Mouse (Mus musculus) midbrain, embryonic 10.5 days (tissue): ENCODE data around the gene Rad51b. TPM values are rescaled to one million over a fixed set of nuclear protein-coding genes. Genes with fewer than 3 reads are reported as not detected.

Source experiments
- DNase-seq: peaks from one replicate; pipeline ENCODE4 v3.0.0-alpha.2; 2017; ENCODE audit warnings: low spot score
- H3K27ac ChIP-seq: fragments of 300-500 bp; sonication (generic); replicated peaks from 2 replicates; pipeline ENCODE4 v1.5.1; 2016; ENCODE audit warnings: mild to moderate bottlenecking
- H3K27me3 ChIP-seq: fragments of 300-500 bp; sonication (generic); 2 replicates; pipeline ENCODE4 v1.6.1; 2016; ENCODE audit warnings: low read depth, mild to moderate bottlenecking; ENCODE audit not compliant: poor library complexity, severe bottlenecking
- H3K36me3 ChIP-seq: fragments of 300-500 bp; sonication (generic); 2 replicates; pipeline ENCODE4 v1.6.1; 2016; ENCODE audit warnings: mild to moderate bottlenecking, moderate library complexity
- H3K4me1 ChIP-seq: fragments of 300-500 bp; sonication (generic); 2 replicates; pipeline ENCODE4 v1.6.1; 2016
- H3K4me3 ChIP-seq: fragments of 300-500 bp; sonication (generic); 2 replicates; pipeline ENCODE4 v1.5.1; 2016; ENCODE audit warnings: mild to moderate bottlenecking, moderate library complexity
- H3K9me3 ChIP-seq: fragments of 300-500 bp; sonication (generic); replicated peaks from 2 replicates; pipeline ENCODE4 v1.6.1; 2016; ENCODE audit warnings: mild to moderate bottlenecking
- WGBS: fragments of 180-500 bp; shearing (Covaris S2); methylation state at CpG from one replicate; pipeline ENCODE4 v1.1.7; 2016; 5-methylcytosine and 5-hydroxymethylcytosine counted together
- polyA plus RNA-seq: library from polyadenylated mRNA; unstranded; fragments of >200 nt; fragmentation: Nextera tagmentation; extraction: Ambion mirVana; gene quantifications from 2 replicates; pipeline ENCODE4 v1.2.1, GENCODE M21; 2016

The Rad51b gene
- polyA plus RNA-seq, 1 experiment from 2014 or later, result 7.8 TPM

- 50% methylated on average over 18 of the region's 18 CpGs for WGBS
- Histone ChIP-seq H3K36me3 (no peaks in the 10 kb centered on the region), H3K27ac (peak overlapping the region; percentile 94), H3K4me1 (peaks cover 100% of the 10 kb centered on the region), H3K9me3 (no peaks in the 10 kb centered on the region), H3K27me3 (peaks cover 27% of the 10 kb centered on the region), H3K4me3 (peak overlapping the region; percentile 35)
- no peak for DNase-seq
These were observed 511.6 kb downstream of the Rad51b start for GRCm38 (mm10) chr12:79808426-79809398.

DNA sequence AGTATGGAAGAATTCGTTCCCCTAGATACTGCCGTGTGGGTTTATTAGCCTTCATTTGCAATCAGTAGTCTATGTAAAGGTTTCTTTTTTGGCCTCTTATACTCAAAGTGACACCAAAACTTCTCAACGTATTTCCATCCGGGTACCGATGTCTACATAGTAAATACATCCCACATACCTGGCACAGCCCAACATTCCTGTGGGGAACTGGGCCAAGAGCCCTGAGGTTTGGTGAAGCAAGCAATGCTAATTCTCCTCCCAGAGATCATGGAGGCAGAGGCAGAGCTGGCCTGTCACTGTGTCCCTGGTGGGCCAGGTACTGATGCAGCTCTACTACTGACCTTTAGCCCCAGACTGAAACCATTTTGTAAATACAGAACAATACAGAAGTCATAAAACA, 512.4 kb downstream of the Rad51b start:
- Histone ChIP-seq H3K27me3 (peaks cover 20% of the 10 kb centered on the region), H3K4me3 (no peak overlapping the region), H3K4me1 (peaks cover 100% of the 10 kb centered on the region), H3K9me3 (no peaks in the 10 kb centered on the region), H3K36me3 (no peaks in the 10 kb centered on the region), H3K27ac (peak overlapping the region; percentile 94)
- DNase-seq, result no peak
- 93% methylated on average over 5 of the region's 5 CpGs for WGBS

DNA sequence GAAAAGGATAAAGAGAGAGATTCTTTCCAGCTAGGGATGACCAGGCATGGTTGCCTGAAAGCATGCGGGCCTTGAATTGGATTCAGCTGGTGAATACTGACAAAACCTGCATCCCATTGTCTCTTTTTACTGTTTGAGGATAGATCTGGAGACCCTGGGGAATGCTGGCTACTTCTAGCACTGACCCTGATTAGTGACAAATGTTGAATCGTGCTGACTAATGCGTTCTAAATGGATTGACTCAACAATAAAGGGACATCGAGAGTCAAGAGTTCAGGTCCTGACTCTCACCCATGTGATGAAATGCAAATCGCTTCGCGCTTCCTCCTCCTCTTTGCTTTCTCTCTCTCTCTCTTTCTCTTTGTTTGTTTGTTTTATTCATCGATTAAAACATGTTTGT, 515.3 kb downstream of the Rad51b start:
- peaks cover 34% of the 10 kb centered on the region for H3K27me3 ChIP-seq
- H3K36me3 ChIP-seq, result no peaks in the 10 kb centered on the region
- H3K4me1 ChIP-seq, result peaks cover 79% of the 10 kb centered on the region
- WGBS, result 31% methylated on average over 8 of the region's 8 CpGs
- no peak for DNase-seq
- no peaks in the 10 kb centered on the region for H3K9me3 ChIP-seq
- no peak overlapping the region for H3K4me3 ChIP-seq
- peak overlapping the region; percentile 94 for H3K27ac ChIP-seq

GRCm38 (mm10) chr12:79812838-79813563, 515.9 kb downstream of the Rad51b start:
- 20% methylated on average over 18 of the region's 18 CpGs for WGBS
- Histone ChIP-seq H3K36me3 (no peaks in the 10 kb centered on the region), H3K27ac (peak overlapping the region; percentile 94), H3K4me1 (peaks cover 73% of the 10 kb centered on the region), H3K4me3 (peak overlapping the region; percentile 16; the same call in 1 of the 2 replicates), H3K9me3 (no peaks in the 10 kb centered on the region), H3K27me3 (peaks cover 40% of the 10 kb centered on the region)
- DNase-seq, result peak; percentile 76

DNA sequence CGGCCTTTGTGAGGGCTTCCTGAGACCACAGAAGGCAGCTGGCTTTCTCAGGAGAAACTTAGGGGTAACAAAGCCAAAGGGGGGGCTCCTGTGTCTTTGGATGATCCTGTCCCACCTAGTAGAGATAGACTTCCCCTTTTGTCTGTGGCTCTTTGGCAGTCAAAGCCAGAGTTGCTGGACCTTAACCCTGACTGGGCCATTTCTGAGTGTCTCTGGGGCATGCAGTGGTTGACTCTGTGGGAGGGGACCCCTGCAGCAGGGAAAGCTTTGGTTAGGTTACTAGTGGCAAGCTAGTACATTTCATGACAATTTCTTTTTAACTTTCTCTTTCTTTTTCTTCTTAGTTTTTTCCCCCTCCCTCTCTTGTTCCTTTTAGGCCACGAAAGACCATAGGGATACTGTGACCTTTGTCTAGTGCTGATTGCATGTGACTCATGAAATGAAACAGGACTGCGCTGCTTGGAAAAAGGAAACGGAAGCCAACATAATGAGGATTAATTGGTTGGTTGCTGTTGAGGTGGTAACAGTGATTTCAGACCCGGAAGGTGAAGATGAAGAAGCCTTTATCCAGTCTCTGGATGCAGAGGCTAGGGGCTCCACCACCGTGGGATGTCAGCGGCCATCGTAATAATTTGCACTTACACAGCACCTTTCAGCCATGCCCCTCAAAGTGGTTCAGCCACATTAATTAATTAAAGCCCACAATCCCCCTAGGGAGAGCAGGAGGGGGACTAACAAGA, 516.7 kb downstream of the Rad51b start:
- peaks cover 66% of the 10 kb centered on the region for H3K4me1 ChIP-seq
- peaks cover 47% of the 10 kb centered on the region for H3K27me3 ChIP-seq
- no peaks in the 10 kb centered on the region for H3K36me3 ChIP-seq
- no peak for DNase-seq
- 38% methylated on average over 8 of the region's 8 CpGs for WGBS
- H3K4me3 ChIP-seq, result no peak overlapping the region
- H3K9me3 ChIP-seq, result no peaks in the 10 kb centered on the region
- peak overlapping the region; percentile 94 for H3K27ac ChIP-seq

GRCm38 (mm10) chr12:79814312-79815091, 517.4 kb downstream of the Rad51b start:
- Histone ChIP-seq H3K4me1 (peaks cover 65% of the 10 kb centered on the region), H3K9me3 (no peaks in the 10 kb centered on the region), H3K27ac (peak overlapping the region; percentile 94), H3K27me3 (peaks cover 53% of the 10 kb centered on the region), H3K4me3 (no peak overlapping the region), H3K36me3 (no peaks in the 10 kb centered on the region)
- no peak for DNase-seq
- 46% methylated on average over 20 of the region's 20 CpGs for WGBS

- peaks cover 60% of the 10 kb centered on the region for H3K4me1 ChIP-seq
- 90% methylated on average over 4 of the region's 4 CpGs for WGBS
- no peaks in the 10 kb centered on the region for H3K36me3 ChIP-seq
- H3K27me3 ChIP-seq, result peaks cover 39% of the 10 kb centered on the region
- peak overlapping the region; percentile 29; the same call in 1 of the 2 replicates for H3K27ac ChIP-seq
- H3K4me3 ChIP-seq, result no peak overlapping the region
- H3K9me3 ChIP-seq, result no peaks in the 10 kb centered on the region
- DNase-seq, result no peak
These were observed 519.2 kb downstream of the Rad51b start for GRCm38 (mm10) chr12:79816241-79816640.

- DNase-seq, result no peak
- Histone ChIP-seq H3K27ac (peak overlapping the region; percentile 38; the same call in 1 of the 2 replicates), H3K4me3 (no peak overlapping the region), H3K27me3 (peaks cover 33% of the 10 kb centered on the region), H3K36me3 (no peaks in the 10 kb centered on the region), H3K9me3 (no peaks in the 10 kb centered on the region), H3K4me1 (peaks cover 30% of the 10 kb centered on the region)
- 74% methylated on average over 8 of the region's 8 CpGs for WGBS
These were observed 523.3 kb downstream of the Rad51b start for GRCm38 (mm10) chr12:79820228-79820958.

GRCm38 (mm10) chr12:79821901-79822300, 524.8 kb downstream of the Rad51b start:
- Histone ChIP-seq H3K27ac (peak overlapping the region; percentile 53; the same call in 1 of the 2 replicates), H3K4me1 (peaks cover 43% of the 10 kb centered on the region)
- WGBS, result 88% methylated on average over 5 of the region's 5 CpGs

DNA sequence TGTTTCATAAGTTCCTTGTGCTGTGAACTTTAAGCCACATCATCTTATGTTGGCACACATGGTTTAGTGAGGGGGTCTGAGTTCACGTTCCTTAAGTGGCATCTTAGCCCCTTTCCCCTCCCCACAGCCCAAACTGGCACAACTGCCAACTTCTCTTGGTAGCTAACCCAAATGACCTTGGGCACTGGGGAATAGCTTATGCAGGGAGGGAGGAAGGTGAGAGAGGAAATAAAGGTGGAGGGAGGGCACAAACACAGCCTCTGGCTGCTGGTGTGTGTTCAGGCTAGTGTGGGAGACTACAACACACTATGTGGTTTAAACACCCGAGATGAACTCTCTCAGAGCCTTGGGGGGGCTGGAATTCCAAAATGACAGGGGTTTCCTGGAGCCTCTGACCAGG, 525.3 kb downstream of the Rad51b start:
- H3K4me1 ChIP-seq, result peaks cover 48% of the 10 kb centered on the region

More at GRCm38 (mm10) chr12:79821901-79822300, 524.8 kb downstream of the Rad51b start:
- no peak overlapping the region for H3K4me3 ChIP-seq
- no peaks in the 10 kb centered on the region for H3K36me3 ChIP-seq
- H3K27me3 ChIP-seq, result peaks cover 24% of the 10 kb centered on the region
- no peaks in the 10 kb centered on the region for H3K9me3 ChIP-seq
- DNase-seq, result no peak

GRCm38 (mm10) chr12:79825922-79826321, 528.8 kb downstream of the Rad51b start:
- WGBS, result 37% methylated on average over 7 of the region's 7 CpGs
- no peak for DNase-seq
- peak overlapping the region; percentile 80 for H3K27ac ChIP-seq
- H3K27me3 ChIP-seq, result no peaks in the 10 kb centered on the region; the same call in 1 of the 2 replicates
- H3K4me1 ChIP-seq, result peaks cover 43% of the 10 kb centered on the region
- H3K4me3 ChIP-seq, result no peak overlapping the region
- no peaks in the 10 kb centered on the region for H3K36me3 ChIP-seq
- no peaks in the 10 kb centered on the region for H3K9me3 ChIP-seq

More for the DNA sequence above, 525.3 kb downstream of the Rad51b start:
- peak overlapping the region; percentile 53; the same call in 1 of the 2 replicates for H3K27ac ChIP-seq
- no peaks in the 10 kb centered on the region for H3K36me3 ChIP-seq
- no peaks in the 10 kb centered on the region for H3K9me3 ChIP-seq
- DNase-seq, result no peak
- no peak overlapping the region for H3K4me3 ChIP-seq
- 79% methylated on average over 2 of the region's 2 CpGs for WGBS
- H3K27me3 ChIP-seq, result peaks cover 19% of the 10 kb centered on the region
